In the genomic region with DNA sequence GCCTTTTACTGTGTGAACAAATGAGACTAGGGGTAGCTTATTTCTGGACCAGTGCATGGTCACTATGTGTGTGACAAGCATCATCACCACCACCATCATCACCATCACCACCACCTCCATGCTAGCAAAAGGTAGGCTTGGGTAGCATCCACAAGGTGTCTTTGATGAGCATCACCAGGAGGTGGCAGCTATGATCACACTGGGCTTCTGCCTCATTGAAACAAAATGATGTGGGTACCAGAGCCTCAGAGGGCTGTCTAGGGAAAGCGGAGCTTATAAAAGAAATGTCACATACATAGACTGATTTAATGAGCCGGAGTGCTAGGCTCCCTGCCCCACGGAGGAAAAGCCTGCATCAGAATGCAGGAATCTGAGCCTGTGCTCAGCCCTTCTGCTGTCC, we compare ENCODE assay signal across 12 mouse cellular contexts. TPM values are rescaled to one million over a fixed set of nuclear protein-coding genes. Genes with fewer than 3 reads are reported as not detected.
A peak's percentile ranks its signal among the peaks of the same experiment; 100 is the strongest.
DNase-seq lines count a peak whose midpoint lies in the region; ATAC-seq and TF ChIP-seq lines count a peak whose summit lies in the region.
"Had no signal": no experiment of that assay in that cellular context is flagged by ENCODE, and none has a peak within 500 bp of the region (broad histone marks: within the 10 kb centered on the region; RNA-seq: fewer than 3 reads in every experiment).

No protein-coding gene starts in this region.

- no peaks in the 10 kb centered on the region for H3K36me3 ChIP-seq in kidney, postnatal 0 days (ENCODE audit: insufficient read depth, low read length)
- no peaks in the 10 kb centered on the region for H3K36me3 ChIP-seq in liver, embryonic 13.5 days
- H3K36me3 ChIP-seq: hindbrain, embryonic 15.5 days; lung, embryonic 15.5 days had no signal

- DNase-seq in kidney, postnatal 0 days (ENCODE audit: low spot score), result no peak
- no peak for DNase-seq in kidney, adult 8-10 months
- DNase-seq in ES-CJ7 (ENCODE audit: low read depth, low spot score), result peak; percentile 69
- DNase-seq in liver, embryonic 13.5 days, result no peak
- DNase-seq in left cerebral cortex, postnatal 10 days (ENCODE audit: extremely low spot score in 1 of 2, low spot score in 2 of 2), result no peak
- DNase-seq: thymus, postnatal 36 days had no signal

- no peak overlapping the region for H3K9ac ChIP-seq in kidney, postnatal 0 days (ENCODE audit: low read depth, low read length)
- H3K9ac ChIP-seq in liver, embryonic 13.5 days, result no peak overlapping the region
- H3K9ac ChIP-seq: hindbrain, embryonic 15.5 days; lung, embryonic 15.5 days had no signal

- peaks cover 14% of the 10 kb centered on the region for H3K4me1 ChIP-seq in kidney, postnatal 0 days (replicated peaks; ENCODE audit: insufficient read depth, low read length)
- peaks cover 3% of the 10 kb centered on the region; the same call in 1 of the 2 replicates for H3K4me1 ChIP-seq in cortical plate, adult 2 months (ENCODE audit: control insufficient read depth, insufficient read depth, low read length)
- peaks cover 20% of the 10 kb centered on the region for H3K4me1 ChIP-seq in liver, embryonic 13.5 days (replicated peaks)

- TF ChIP-seq POLR2A in cortical plate, adult 2 months (IDR thresholded peaks at IDR 0.05; ENCODE audit: extremely low read depth, insufficient read depth, low read length), result no peak

- H3K27ac ChIP-seq in kidney, postnatal 0 days, result no peak overlapping the region
- H3K27ac ChIP-seq in cortical plate, adult 2 months (ENCODE audit: insufficient read depth, low read length), result no peak overlapping the region
- peak overlapping the region; percentile 50; the same call in 1 of the 2 replicates for H3K27ac ChIP-seq in liver, embryonic 13.5 days
- H3K27ac ChIP-seq: hindbrain, embryonic 15.5 days; lung, embryonic 15.5 days had no signal

- peak; percentile 53 for TF ChIP-seq CTCF in kidney, postnatal 0 days (IDR thresholded peaks at IDR 0.05; ENCODE audit: low read depth)
- peak; percentile 31; the same call in 1 of the 2 replicates for TF ChIP-seq CTCF in cortical plate, adult 2 months (IDR thresholded peaks at IDR 0.05; ENCODE audit: extremely low read depth, insufficient read depth, low read length)

- H3K27me3 ChIP-seq in kidney, postnatal 0 days (ENCODE audit: insufficient read depth, low read length), result no peaks in the 10 kb centered on the region
- 0 out of 2 replicates have a peak, but pooled peaks cover 10% of the 10 kb centered on the region for H3K27me3 ChIP-seq in liver, embryonic 13.5 days
- H3K27me3 ChIP-seq: hindbrain, embryonic 15.5 days; lung, embryonic 15.5 days had no signal

- ATAC-seq in kidney, postnatal 0 days (replicated peaks; ENCODE audit: low FRiP score, low read depth), result no peak
- ATAC-seq in liver, embryonic 13.5 days (ENCODE audit: low read depth), result 0 out of 2 replicates have a peak, but pooled peaks have one; percentile 8
- no peak for ATAC-seq in CD4-positive, CD25-positive, alpha-beta regulatory T cell, adult 4 months
- no peak for ATAC-seq in inflammation-experienced regulatory T-cells, adult 6 months
- ATAC-seq: midbrain, embryonic 16.5 days had no signal

- no peak overlapping the region for H3K4me2 ChIP-seq in kidney, postnatal 0 days (ENCODE audit: low read length)
- H3K4me2 ChIP-seq in liver, embryonic 13.5 days, result peak overlapping the region; percentile 15
- H3K4me2 ChIP-seq: hindbrain, embryonic 15.5 days; lung, embryonic 15.5 days had no signal

- no peak overlapping the region for H3K4me3 ChIP-seq in kidney, postnatal 0 days (replicated peaks; ENCODE audit: low read depth, low read length)
- H3K4me3 ChIP-seq in cortical plate, adult 2 months (ENCODE audit: insufficient read depth, low read length), result no peak overlapping the region
- H3K4me3 ChIP-seq in liver, embryonic 13.5 days (replicated peaks), result no peak overlapping the region
- H3K4me3 ChIP-seq: hindbrain, embryonic 15.5 days; lung, embryonic 15.5 days had no signal

- no peaks in the 10 kb centered on the region for H3K9me3 ChIP-seq in kidney, postnatal 0 days (replicated peaks; ENCODE audit: low read length)
- no peaks in the 10 kb centered on the region for H3K9me3 ChIP-seq in liver, embryonic 13.5 days (replicated peaks)
- H3K9me3 ChIP-seq: hindbrain, embryonic 15.5 days; lung, embryonic 15.5 days had no signal

- intact Hi-C loops in left cerebral cortex, postnatal 10 days (cut with DNase I), result loop anchor here (5.0 kb wide), 1 partner anchor 111 kb away; no protein-coding TSS in a partner anchor

- 53% methylated on average over 3 of the region's 3 CpGs for WGBS in kidney, postnatal 0 days
- WGBS in liver, embryonic 13.5 days (ENCODE audit: insufficient replicate concordance), result 58% methylated on average over 3 of the region's 3 CpGs

RNA-seq across cellular contexts. Expression of gene Rbfox2, which starts 31.1 kb away (rescaled TPM):
- 22.7 and 25.1 TPM in 2 replicates for polyA plus RNA-seq in kidney, postnatal 0 days (2015; fragmentation: Nextera tagmentation; extraction: Ambion mirVana)
- 193 and 203 TPM in 2 replicates for polyA plus RNA-seq in cortical plate, adult 2 months (2012; rRNA removed)
- polyA plus RNA-seq in liver, embryonic 13.5 days (2015; fragmentation: Nextera tagmentation; extraction: Ambion mirVana), result 6.7 and 9.5 TPM in 2 replicates
- not detected for polyA plus RNA-seq in CD4-positive, CD25-positive, alpha-beta regulatory T cell, adult 4 months (2017; shearing (Covaris generic))
- not detected for polyA plus RNA-seq in inflammation-experienced regulatory T-cells, adult 6 months (2017; shearing (Covaris generic))
- total RNA-seq in left cerebral cortex, postnatal 10 days (2021), result 100 to 1,000 TPM; 262 to 269 TPM
